Mouse (Mus musculus): ENCODE results near the gene Klf4. TPM values are rescaled to one million over a fixed set of nuclear protein-coding genes. Genes with fewer than 3 reads are reported as not detected.

The Klf4 gene
- polyA plus RNA-seq, 1 experiment = 4.2 TPM

- Histone ChIP-seq H3K27ac (ENCODE audit: insufficient read depth, low read length) (no peak overlapping the region), H3K4me3 (ENCODE audit: insufficient read depth, low read length) (no peak overlapping the region), H3K4me1 (ENCODE audit: control insufficient read depth, insufficient read depth, low read length) (no peaks in the 10 kb centered on the region)
- no peak for TF ChIP-seq POLR2A (IDR thresholded peaks at IDR 0.05; ENCODE audit: extremely low read depth, insufficient read depth, low read length)
- TF ChIP-seq CTCF (IDR thresholded peaks at IDR 0.05; ENCODE audit: extremely low read depth, insufficient read depth, low read length) = no peak
Measured at GRCm38 (mm10) chr4:55541221-55541620, 9.0 kb upstream of the Klf4 start.

GRCm38 (mm10) chr4:55535012-55535411 lies 2.7 kb upstream of the Klf4 start:
- no peak overlapping the region for H3K4me3 ChIP-seq (ENCODE audit: insufficient read depth, low read length)
- TF ChIP-seq POLR2A (IDR thresholded peaks at IDR 0.05; ENCODE audit: extremely low read depth, insufficient read depth, low read length) (no peak), CTCF (IDR thresholded peaks at IDR 0.05; ENCODE audit: extremely low read depth, insufficient read depth, low read length) (no peak)

DNA sequence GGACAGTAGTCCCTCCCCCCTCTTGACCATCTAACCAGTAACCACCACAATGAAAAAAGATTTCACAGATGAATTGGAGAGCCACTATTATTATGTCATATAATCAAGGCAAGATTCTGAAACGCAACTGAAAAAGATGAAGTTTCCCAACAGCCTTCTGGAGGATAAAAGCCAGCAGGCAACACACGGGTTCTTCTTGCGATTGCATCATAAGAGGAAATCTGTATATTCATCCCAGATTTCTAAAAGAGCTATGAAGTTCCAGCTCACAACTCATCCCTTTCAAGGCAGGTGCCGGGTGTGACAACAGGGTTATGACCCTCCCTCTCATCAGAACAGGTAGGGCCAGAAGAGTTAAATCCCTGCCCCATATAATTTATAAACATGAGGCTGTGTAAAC lies 2.2 kb upstream of the Klf4 start:
- no peak overlapping the region for H3K27ac ChIP-seq (ENCODE audit: insufficient read depth, low read length)
- no peak overlapping the region for H3K4me3 ChIP-seq (ENCODE audit: insufficient read depth, low read length)
- H3K4me1 ChIP-seq (ENCODE audit: control insufficient read depth, insufficient read depth, low read length) = peaks cover 2% of the 10 kb centered on the region; the same call in 1 of the 2 replicates
- no peak for TF ChIP-seq CTCF (IDR thresholded peaks at IDR 0.05; ENCODE audit: extremely low read depth, insufficient read depth, low read length)
- TF ChIP-seq POLR2A (IDR thresholded peaks at IDR 0.05; ENCODE audit: extremely low read depth, insufficient read depth, low read length) = no peak

More at GRCm38 (mm10) chr4:55535012-55535411, 2.7 kb upstream of the Klf4 start:
- no peak overlapping the region for H3K27ac ChIP-seq (ENCODE audit: insufficient read depth, low read length)
- H3K4me1 ChIP-seq (ENCODE audit: control insufficient read depth, insufficient read depth, low read length) = peaks cover 2% of the 10 kb centered on the region; the same call in 1 of the 2 replicates

GRCm38 (mm10) chr4:55533803-55534254 lies 1.6 kb upstream of the Klf4 start:
- peaks cover 2% of the 10 kb centered on the region; the same call in 1 of the 2 replicates for H3K4me1 ChIP-seq (ENCODE audit: control insufficient read depth, insufficient read depth, low read length)
- no peak for TF ChIP-seq CTCF (IDR thresholded peaks at IDR 0.05; ENCODE audit: extremely low read depth, insufficient read depth, low read length)
- TF ChIP-seq POLR2A (IDR thresholded peaks at IDR 0.05; ENCODE audit: extremely low read depth, insufficient read depth, low read length) = no peak
- H3K4me3 ChIP-seq (ENCODE audit: insufficient read depth, low read length) = peak overlapping the region; percentile 76
- no peak overlapping the region for H3K27ac ChIP-seq (ENCODE audit: insufficient read depth, low read length)

GRCm38 (mm10) chr4:55533196-55533802 lies 1.0 kb upstream of the Klf4 start:
- TF ChIP-seq POLR2A (IDR thresholded peaks at IDR 0.05; ENCODE audit: extremely low read depth, insufficient read depth, low read length) = no peak
- no peak for TF ChIP-seq CTCF (IDR thresholded peaks at IDR 0.05; ENCODE audit: extremely low read depth, insufficient read depth, low read length)
- peaks cover 2% of the 10 kb centered on the region; the same call in 1 of the 2 replicates for H3K4me1 ChIP-seq (ENCODE audit: control insufficient read depth, insufficient read depth, low read length)
- H3K4me3 ChIP-seq (ENCODE audit: insufficient read depth, low read length) = peak overlapping the region; percentile 76
- peak overlapping the region; percentile 30 for H3K27ac ChIP-seq (ENCODE audit: insufficient read depth, low read length)

GRCm38 (mm10) chr4:55531856-55532406 lies 335 bp downstream of the Klf4 start:
- TF ChIP-seq CTCF (IDR thresholded peaks at IDR 0.05; ENCODE audit: extremely low read depth, insufficient read depth, low read length) = no peak
- TF ChIP-seq POLR2A (IDR thresholded peaks at IDR 0.05; ENCODE audit: extremely low read depth, insufficient read depth, low read length) = no peak
- H3K4me1 ChIP-seq (ENCODE audit: control insufficient read depth, insufficient read depth, low read length) = peaks cover 2% of the 10 kb centered on the region; the same call in 1 of the 2 replicates

DNA sequence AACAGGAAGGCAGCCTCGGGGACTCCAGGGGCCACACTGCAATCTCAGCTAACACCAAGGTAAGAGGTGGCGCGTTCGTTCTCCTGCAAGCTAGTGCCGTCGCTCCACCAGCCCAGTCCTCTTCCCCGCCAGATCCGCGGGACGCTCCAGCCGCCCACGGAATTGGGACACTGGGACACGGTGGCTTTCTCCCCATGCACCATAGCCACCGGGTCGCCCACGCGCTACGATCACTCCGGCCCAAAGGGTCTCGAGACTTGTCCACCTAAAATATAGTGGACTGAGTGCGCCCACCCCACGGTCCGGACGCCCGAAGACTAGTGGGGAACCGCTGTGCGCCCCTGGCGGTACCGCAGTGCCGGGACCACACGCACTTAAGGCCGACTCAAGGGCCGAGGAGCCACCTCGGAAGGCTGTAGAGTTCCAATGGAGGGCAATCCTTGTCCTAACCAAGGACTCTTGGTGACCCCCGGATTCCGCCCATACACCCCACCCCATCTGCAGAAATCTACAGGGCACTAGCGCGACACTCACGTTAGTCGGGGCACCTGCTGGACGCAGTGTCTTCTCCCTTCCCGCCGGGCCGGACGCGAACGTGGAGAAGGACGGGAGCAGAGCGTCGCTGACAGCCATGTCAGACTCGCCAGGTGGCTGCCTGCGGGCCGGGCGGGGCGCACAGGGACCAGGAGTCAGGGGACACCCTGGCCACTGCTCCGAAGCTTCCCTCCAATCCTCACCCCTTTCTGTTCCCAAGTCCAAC lies 990 bp downstream of the Klf4 start:
- 0 out of 2 replicates have a peak, but pooled peaks have one; percentile 0 for TF ChIP-seq CTCF (IDR thresholded peaks at IDR 0.05; ENCODE audit: extremely low read depth, insufficient read depth, low read length)
- TF ChIP-seq POLR2A (IDR thresholded peaks at IDR 0.05; ENCODE audit: extremely low read depth, insufficient read depth, low read length) = no peak
- Histone ChIP-seq H3K4me3 (ENCODE audit: insufficient read depth, low read length) (peak overlapping the region; percentile 76), H3K27ac (ENCODE audit: insufficient read depth, low read length) (peak overlapping the region; percentile 49; the same call in 1 of the 2 replicates), H3K4me1 (ENCODE audit: control insufficient read depth, insufficient read depth, low read length) (peaks cover 2% of the 10 kb centered on the region; the same call in 1 of the 2 replicates)

More at GRCm38 (mm10) chr4:55531856-55532406, 335 bp downstream of the Klf4 start:
- no peak overlapping the region for H3K27ac ChIP-seq (ENCODE audit: insufficient read depth, low read length)
- peak overlapping the region; percentile 76 for H3K4me3 ChIP-seq (ENCODE audit: insufficient read depth, low read length)

DNA sequence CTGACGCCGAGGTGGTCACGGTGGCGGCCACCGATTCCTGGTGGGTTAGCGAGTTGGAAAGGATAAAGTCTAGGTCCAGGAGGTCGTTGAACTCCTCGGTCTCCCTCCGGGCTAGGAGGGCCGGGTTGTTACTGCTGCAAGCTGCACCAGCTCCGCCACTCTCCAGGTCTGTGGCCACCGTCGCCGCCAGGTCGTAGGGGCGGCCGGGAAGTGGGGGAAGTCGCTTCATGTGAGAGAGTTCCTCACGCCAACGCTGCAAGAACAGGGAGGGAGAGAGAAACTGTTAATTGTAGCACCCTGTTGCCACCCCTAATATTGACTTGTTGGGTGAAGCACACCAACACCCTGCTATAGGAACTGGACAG lies 1.6 kb downstream of the Klf4 start:
- Histone ChIP-seq H3K4me1 (ENCODE audit: control insufficient read depth, insufficient read depth, low read length) (peaks cover 2% of the 10 kb centered on the region; the same call in 1 of the 2 replicates), H3K4me3 (ENCODE audit: insufficient read depth, low read length) (peak overlapping the region; percentile 76), H3K27ac (ENCODE audit: insufficient read depth, low read length) (0 out of 2 replicates have a peak overlapping the region, but pooled peaks have one; percentile 49)
- TF ChIP-seq POLR2A (IDR thresholded peaks at IDR 0.05; ENCODE audit: extremely low read depth, insufficient read depth, low read length) (no peak), CTCF (IDR thresholded peaks at IDR 0.05; ENCODE audit: extremely low read depth, insufficient read depth, low read length) (no peak)

DNA sequence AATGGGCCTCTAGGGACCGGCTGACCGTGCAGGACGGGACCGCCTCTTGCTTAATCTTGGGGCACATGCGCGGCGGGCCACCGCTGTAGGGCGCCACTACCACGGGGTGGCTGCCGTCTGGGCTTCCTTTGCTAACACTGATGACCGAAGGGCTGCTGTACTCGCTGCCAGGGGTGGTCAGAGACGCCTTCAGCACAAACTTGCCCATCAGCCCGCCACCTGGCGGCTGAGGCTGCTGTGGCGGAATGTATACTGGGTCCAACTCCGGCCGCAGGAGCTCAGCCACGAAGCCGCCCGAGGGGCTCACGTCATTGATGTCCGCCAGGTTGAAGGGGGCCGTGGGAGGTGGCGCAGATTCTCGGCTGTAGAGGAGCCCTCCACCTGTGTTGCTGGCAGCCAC lies 2.0 kb downstream of the Klf4 start:
- H3K4me1 ChIP-seq (ENCODE audit: control insufficient read depth, insufficient read depth, low read length) = peaks cover 2% of the 10 kb centered on the region; the same call in 1 of the 2 replicates
- TF ChIP-seq POLR2A (IDR thresholded peaks at IDR 0.05; ENCODE audit: extremely low read depth, insufficient read depth, low read length) (no peak), CTCF (IDR thresholded peaks at IDR 0.05; ENCODE audit: extremely low read depth, insufficient read depth, low read length) (peak; percentile 45)
- peak overlapping the region; percentile 76 for H3K4me3 ChIP-seq (ENCODE audit: insufficient read depth, low read length)
- H3K27ac ChIP-seq (ENCODE audit: insufficient read depth, low read length) = no peak overlapping the region
